Mouse (Mus musculus) thymus, adult 2 months (tissue): ENCODE data around the gene Tm9sf3.

Experiments used
- CTCF ChIP-seq: fragments of 200-500 bp; IDR thresholded peaks from 2 replicates; pipeline ENCODE4 v1.5.1; 2012; ENCODE audit warnings: mild to moderate bottlenecking, control low read depth, low read length, moderate library complexity, borderline replicate concordance; ENCODE audit not compliant: control insufficient read depth, poor library complexity, insufficient read depth; ENCODE audit errors: extremely low read depth
- POLR2A ChIP-seq: fragments of 200-500 bp; IDR thresholded peaks from 2 replicates; pipeline ENCODE4 v1.6.1; 2012; ENCODE audit warnings: mild to moderate bottlenecking, low read length, control low read depth, moderate library complexity; ENCODE audit not compliant: control insufficient read depth, poor library complexity, insufficient read depth; ENCODE audit errors: extremely low read depth

GRCm38 (mm10) chr19:41282718-41283117, 18.9 kb upstream of the Tm9sf3 start:
- TF ChIP-seq CTCF (no peak), POLR2A (no peak)
